Mouse (Mus musculus): ENCODE measurements around the gene A26c2. TPM values are rescaled to one million over a fixed set of nuclear protein-coding genes. Genes with fewer than 3 reads are reported as not detected.

The A26c2 gene
- not detected in 2 replicates for polyA plus RNA-seq (2012; rRNA removed)

GRCm38 (mm10) chr7:62823573-62823972 is at the start of gene A26c2:
A26c2 (minus strand) TSS chr7:62823673.
- Histone ChIP-seq H3K4me3 (replicated peaks; ENCODE audit: insufficient read depth, low read depth, low read length) (no peak within 1 kb of the TSS), H3K27ac (ENCODE audit: insufficient read depth, low read length) (no peak within 1 kb of the TSS), H3K4me1 (ENCODE audit: control insufficient read depth, insufficient read depth, low read length) (no peaks in the 10 kb centered on the region), H3K27me3 (ENCODE audit: control insufficient read depth, insufficient read depth, low read length) (no peaks in the 10 kb centered on the region)
- WGBS = 76% methylated on average over 7 of the region's 7 CpGs
- no peak for DNase-seq
- TF ChIP-seq CTCF (IDR thresholded peaks at IDR 0.05; ENCODE audit: borderline replicate concordance, insufficient read depth, low read depth, low read length) (no peak), POLR2A (IDR thresholded peaks at IDR 0.05; ENCODE audit: borderline replicate concordance, insufficient read depth, low read length) (no peak)

GRCm38 (mm10) chr7:62851471-62851870 is 28.0 kb upstream of the A26c2 start:
- DNase-seq = no peak
- Histone ChIP-seq H3K4me3 (replicated peaks; ENCODE audit: insufficient read depth, low read depth, low read length) (no peak overlapping the region), H3K27ac (ENCODE audit: insufficient read depth, low read length) (no peak overlapping the region), H3K27me3 (ENCODE audit: control insufficient read depth, insufficient read depth, low read length) (no peaks in the 10 kb centered on the region; the same call in 1 of the 2 replicates), H3K4me1 (ENCODE audit: control insufficient read depth, insufficient read depth, low read length) (no peaks in the 10 kb centered on the region)
- no peak for TF ChIP-seq POLR2A (IDR thresholded peaks at IDR 0.05; ENCODE audit: borderline replicate concordance, insufficient read depth, low read length)
- TF ChIP-seq CTCF (IDR thresholded peaks at IDR 0.05; ENCODE audit: borderline replicate concordance, insufficient read depth, low read depth, low read length) = no peak
